24 mouse cellular contexts compared by ENCODE assay signal in the genomic region with DNA sequence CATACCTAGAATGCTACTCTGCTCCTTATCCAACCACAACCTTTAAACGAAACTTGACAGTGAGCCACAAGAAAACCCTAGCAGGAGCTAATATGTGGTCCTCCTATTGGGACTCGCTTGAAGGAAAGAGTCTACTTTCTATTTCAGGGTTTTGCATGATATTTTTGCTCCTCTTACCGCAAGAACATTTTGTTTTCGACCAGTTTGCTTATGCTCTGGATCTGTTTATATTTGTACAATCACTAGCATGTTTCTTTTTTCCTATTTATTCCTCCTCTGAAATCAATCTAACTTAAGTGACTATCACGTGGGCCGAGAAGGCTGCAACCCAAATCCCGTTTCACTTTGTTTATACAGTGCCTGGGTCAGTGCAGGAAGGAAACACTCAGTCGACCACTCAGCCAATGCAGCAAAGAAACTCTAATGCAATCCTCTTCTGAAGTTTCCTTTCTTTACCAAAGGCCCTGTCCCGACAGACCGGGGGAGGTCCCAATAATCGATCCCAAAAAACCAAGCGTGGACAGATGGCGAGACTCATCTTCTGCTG. TPM values are rescaled to one million over a fixed set of nuclear protein-coding genes. Genes with fewer than 3 reads are reported as not detected.
A peak's percentile ranks its signal among the peaks of the same experiment; 100 is the strongest.
DNase-seq lines count a peak whose midpoint lies in the region; ATAC-seq lines count a peak whose summit lies in the region.
"Had no signal": no experiment of that assay in that cellular context is flagged by ENCODE, and none has a peak within 500 bp of the region (broad histone marks: within the 10 kb centered on the region; RNA-seq: fewer than 3 reads in every experiment).

No protein-coding gene starts in this region.

- peaks cover 50% of the 10 kb centered on the region for H3K4me1 ChIP-seq in megakaryocyte, embryonic 14.5 days
- H3K4me1 ChIP-seq in intestine, embryonic 15.5 days (replicated peaks): peaks cover 8% of the 10 kb centered on the region; the same call in 1 of the 2 replicates
- H3K4me1 ChIP-seq in kidney, embryonic 14.5 days (ENCODE audit: control insufficient read depth, insufficient read depth, low read length): no peaks in the 10 kb centered on the region; the same call in 1 of the 2 replicates
- H3K4me1 ChIP-seq: heart, embryonic 15.5 days; limb, embryonic 15.5 days had no signal

- peak; percentile 16 for DNase-seq in lung, postnatal 14 days
- no peak for DNase-seq in urinary bladder, postnatal 4 days (ENCODE audit: low spot score in 2 of 2)
- DNase-seq: adrenal gland, adult 2 months; cerebellum, adult 11 months; cerebellum, postnatal 25 days; gastrocnemius, adult 2 months; heart, adult 11 months; spleen, adult 18-20 months; thymus, postnatal 14 days had no signal

- ATAC-seq in megakaryocyte, adult 5-6 weeks (ENCODE audit: poor library complexity, severe bottlenecking): no peak
- 0 out of 2 replicates have a peak, but pooled peaks have one; percentile 53 for ATAC-seq in intestine, embryonic 15.5 days
- ATAC-seq in kidney, embryonic 14.5 days (ENCODE audit: low FRiP score, low TSS enrichment): no peak
- no peak for ATAC-seq in activated CD4-positive, CD25-positive, alpha-beta regulatory T cell, adult 4 months
- ATAC-seq: CD4-positive, CD25-positive, alpha-beta regulatory T cell, adult 4 months; forebrain, embryonic 16.5 days; midbrain, embryonic 13.5 days had no signal

- peak overlapping the region; percentile 17 for H3K4me3 ChIP-seq in megakaryocyte, embryonic 14.5 days (replicated peaks)
- H3K4me3 ChIP-seq in intestine, embryonic 15.5 days (replicated peaks): no peak overlapping the region
- no peak overlapping the region for H3K4me3 ChIP-seq in kidney, embryonic 14.5 days (ENCODE audit: low read length)
- H3K4me3 ChIP-seq: gastrocnemius, adult 2 months; heart, embryonic 15.5 days; hindbrain, embryonic 10.5 days; limb, embryonic 15.5 days; midbrain, embryonic 13.5 days; stomach, embryonic 15.5 days had no signal

- peaks cover 23% of the 10 kb centered on the region for H3K27me3 ChIP-seq in megakaryocyte, embryonic 14.5 days (replicated peaks)
- H3K27me3 ChIP-seq in intestine, embryonic 15.5 days (replicated peaks): no peaks in the 10 kb centered on the region
- H3K27me3 ChIP-seq in kidney, embryonic 14.5 days (ENCODE audit: control insufficient read depth, insufficient read depth, low read length): no peaks in the 10 kb centered on the region
- H3K27me3 ChIP-seq: heart, embryonic 15.5 days; limb, embryonic 15.5 days; midbrain, embryonic 13.5 days; stomach, embryonic 15.5 days had no signal

- H3K4me2 ChIP-seq in intestine, embryonic 15.5 days (replicated peaks): no peak overlapping the region
- no peak overlapping the region for H3K4me2 ChIP-seq in kidney, embryonic 14.5 days (replicated peaks; ENCODE audit: low read depth, low read length)
- H3K4me2 ChIP-seq: heart, embryonic 15.5 days; limb, embryonic 15.5 days; midbrain, embryonic 13.5 days; stomach, embryonic 15.5 days had no signal

- 54% methylated on average over 13 of the region's 13 CpGs for WGBS in intestine, embryonic 15.5 days
- 66% methylated on average over 13 of the region's 13 CpGs for WGBS in kidney, embryonic 14.5 days

- H3K9ac ChIP-seq in intestine, embryonic 15.5 days: no peak overlapping the region
- H3K9ac ChIP-seq in kidney, embryonic 14.5 days (ENCODE audit: low read depth, low read length): no peak overlapping the region
- H3K9ac ChIP-seq: heart, embryonic 15.5 days; limb, embryonic 15.5 days; midbrain, embryonic 13.5 days; stomach, embryonic 15.5 days had no signal

- no peaks in the 10 kb centered on the region for H3K36me3 ChIP-seq in megakaryocyte, embryonic 14.5 days (replicated peaks; ENCODE audit: low read length)
- H3K36me3 ChIP-seq in intestine, embryonic 15.5 days: no peaks in the 10 kb centered on the region
- no peaks in the 10 kb centered on the region for H3K36me3 ChIP-seq in kidney, embryonic 14.5 days (ENCODE audit: control insufficient read depth, insufficient read depth, low read length)
- H3K36me3 ChIP-seq: heart, embryonic 15.5 days; hindbrain, embryonic 10.5 days; limb, embryonic 15.5 days; midbrain, embryonic 13.5 days; stomach, embryonic 15.5 days had no signal

- H3K9me3 ChIP-seq in megakaryocyte, embryonic 14.5 days: no peaks in the 10 kb centered on the region
- H3K9me3 ChIP-seq in intestine, embryonic 15.5 days: no peaks in the 10 kb centered on the region
- no peaks in the 10 kb centered on the region for H3K9me3 ChIP-seq in kidney, embryonic 14.5 days (ENCODE audit: control insufficient read depth, low read length)
- H3K9me3 ChIP-seq: heart, embryonic 15.5 days; hindbrain, embryonic 10.5 days; limb, embryonic 15.5 days; midbrain, embryonic 13.5 days; stomach, embryonic 15.5 days had no signal

- H3K27ac ChIP-seq in intestine, embryonic 15.5 days: peak overlapping the region; percentile 38; the same call in 1 of the 2 replicates
- H3K27ac ChIP-seq in kidney, embryonic 14.5 days (ENCODE audit: low read depth, low read length): no peak overlapping the region
- H3K27ac ChIP-seq: gastrocnemius, adult 2 months; heart, embryonic 15.5 days; hindbrain, embryonic 10.5 days; limb, embryonic 15.5 days; midbrain, embryonic 13.5 days; stomach, embryonic 15.5 days had no signal

RNA-seq across cellular contexts. Expression of a gene that starts 15.0 kb away (rescaled TPM):
- not detected in 2 replicates for polyA plus RNA-seq in megakaryocyte, embryonic 14.5 days (2012; ENCODE audit: insufficient read depth, low replicate concordance)
- not detected in 2 replicates for total RNA-seq in megakaryocyte, adult 5-6 weeks (2015)
- total RNA-seq in megakaryocyte, adult 5-6 weeks (2017): not detected in 2 replicates
- not detected in 2 replicates for polyA plus RNA-seq in intestine, embryonic 15.5 days (2015; fragmentation: Nextera tagmentation; extraction: Ambion mirVana)
- polyA plus RNA-seq in kidney, embryonic 14.5 days (2014; fragmentation: Nextera tagmentation; extraction: Ambion mirVana): not detected in 2 replicates
- polyA plus RNA-seq in activated CD4-positive, CD25-positive, alpha-beta regulatory T cell, adult 4 months (2017; shearing (Covaris generic)): under 1 TPM in 1 of 2 experiments, not detected in 1; 0.28 TPM
- total RNA-seq: adrenal gland, adult 2 months; gastrocnemius, adult 2 months; left cerebral cortex, postnatal 10 days; MEL had no signal
- polyA plus RNA-seq: adrenal gland, adult 2 months; CD4-positive, CD25-positive, alpha-beta regulatory T cell, adult 4 months; forebrain, embryonic 16.5 days; heart, embryonic 15.5 days; hindbrain, embryonic 10.5 days; kidney, embryonic 16.5 days; limb, embryonic 15.5 days; midbrain, embryonic 13.5 days had no signal
